Mouse (Mus musculus): ENCODE results near the gene 1700013F07Rik.
"Not testable (repeated sequence)": the region's sequence is repeated elsewhere in the genome, so short reads cannot be mapped to it uniquely, and the experiment has no call there.

The 1700013F07Rik gene

GRCm38 (mm10) chr3:108554587-108555312 lies 20.8 kb downstream of the 1700013F07Rik start:
- DNase-seq: peak; percentile 93

- peak; percentile 34 for DNase-seq
Measured at GRCm38 (mm10) chr3:108557888-108558287, 23.9 kb downstream of the 1700013F07Rik start.

- DNase-seq: peak; percentile 96
Measured at GRCm38 (mm10) chr3:108562133-108562730, 28.3 kb downstream of the 1700013F07Rik start, which contains the start of gene Tmem167b. Gene Tmem167b (minus strand): TSS chr3:108562466.

- peak; percentile 60 for DNase-seq
Measured at GRCm38 (mm10) chr3:108562777-108563271, 28.9 kb downstream of the 1700013F07Rik start.

GRCm38 (mm10) chr3:108563309-108563708 lies 29.4 kb downstream of the 1700013F07Rik start:
- peak; percentile 84 for DNase-seq

- no peak for DNase-seq
Measured at GRCm38 (mm10) chr3:108567990-108568877, 34.3 kb downstream of the 1700013F07Rik start.

- not testable (repeated sequence) for DNase-seq
Measured at GRCm38 (mm10) chr3:108569636-108570035, 35.7 kb downstream of the 1700013F07Rik start.

- no peak for DNase-seq
Measured at GRCm38 (mm10) chr3:108570813-108571212, 36.9 kb downstream of the 1700013F07Rik start.

- DNase-seq: peak; percentile 95
Measured at GRCm38 (mm10) chr3:108571443-108572294, 37.7 kb downstream of the 1700013F07Rik start, which contains the start of gene Taf13. Gene Taf13 (plus strand): TSS chr3:108571698.

- no peak for DNase-seq
Measured at GRCm38 (mm10) chr3:108572309-108573010, 38.5 kb downstream of the 1700013F07Rik start.

GRCm38 (mm10) chr3:108574018-108574417 lies 40.1 kb downstream of the 1700013F07Rik start:
- no peak for DNase-seq

GRCm38 (mm10) chr3:108584580-108584979 lies 50.6 kb downstream of the 1700013F07Rik start:
- no peak for DNase-seq

- no peak for DNase-seq
Measured at GRCm38 (mm10) chr3:108588446-108588845, 54.5 kb downstream of the 1700013F07Rik start.

- DNase-seq: peak; percentile 98
Measured at GRCm38 (mm10) chr3:108590786-108591529, 57.0 kb downstream of the 1700013F07Rik start, which contains the start of gene Wdr47. Gene Wdr47 (plus strand): TSS chr3:108591279.

GRCm38 (mm10) chr3:108591530-108592522 lies 57.9 kb downstream of the 1700013F07Rik start:
- DNase-seq: no peak

All from liver (tissue).